Comparison of ENCODE assay signal across 11 mouse cellular contexts in the genomic region with DNA sequence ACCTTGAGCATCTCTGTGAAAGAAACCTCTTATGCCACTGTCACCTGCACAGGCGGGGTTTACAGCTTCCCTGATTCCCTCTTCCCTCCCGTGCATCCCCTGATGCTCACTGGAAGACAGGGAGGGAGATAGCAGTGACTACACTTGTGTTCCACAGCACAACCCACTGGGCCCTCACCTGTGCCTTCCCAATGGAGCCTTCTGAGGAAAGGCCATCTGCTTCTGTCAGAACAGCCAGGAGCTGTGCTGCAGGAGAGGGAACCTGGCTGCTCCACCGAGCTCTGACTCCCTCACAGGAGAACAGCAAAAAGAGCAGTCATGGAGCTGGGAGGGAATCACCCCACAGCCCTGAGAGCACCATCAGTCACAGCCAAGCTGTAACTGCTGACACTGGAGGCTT. TPM values are rescaled to one million over a fixed set of nuclear protein-coding genes. Genes with fewer than 3 reads are reported as not detected.
A peak's percentile ranks its signal among the peaks of the same experiment; 100 is the strongest.
DNase-seq lines count a peak whose midpoint lies in the region; ATAC-seq lines count a peak whose summit lies in the region.
"Had no signal": no experiment of that assay in that cellular context is flagged by ENCODE, and none has a peak within 500 bp of the region (broad histone marks: within the 10 kb centered on the region; RNA-seq: fewer than 3 reads in every experiment).

No protein-coding gene starts in this region.

- H3K4me3 ChIP-seq in limb, embryonic 12.5 days (replicated peaks), result no peak overlapping the region
- no peak overlapping the region for H3K4me3 ChIP-seq in limb, embryonic 10.5 days
- H3K4me3 ChIP-seq in embryonic facial prominence, embryonic 12.5 days, result no peak overlapping the region
- H3K4me3 ChIP-seq in midbrain, embryonic 14.5 days (replicated peaks; ENCODE audit: low read depth, low read length), result 0 out of 2 replicates have a peak overlapping the region, but pooled peaks have one; percentile 3

- H3K9me3 ChIP-seq in limb, embryonic 12.5 days, result no peaks in the 10 kb centered on the region
- no peaks in the 10 kb centered on the region for H3K9me3 ChIP-seq in limb, embryonic 10.5 days (replicated peaks)
- no peaks in the 10 kb centered on the region for H3K9me3 ChIP-seq in embryonic facial prominence, embryonic 12.5 days
- H3K9me3 ChIP-seq in midbrain, embryonic 14.5 days (ENCODE audit: control insufficient read depth, low read length), result no peaks in the 10 kb centered on the region
- H3K9me3 ChIP-seq: embryonic facial prominence, embryonic 15.5 days had no signal

- DNase-seq in cerebellum, adult 11 months, result no peak
- no peak for DNase-seq in limb, embryonic 10.5 days (ENCODE audit: low spot score)
- no peak for DNase-seq in midbrain, embryonic 14.5 days
- no peak for DNase-seq in thymus, postnatal 0 days (ENCODE audit: low spot score)
- DNase-seq in gastrocnemius, postnatal 10 days, result no peak
- DNase-seq: kidney, adult 9 months; thymus, postnatal 25 days had no signal

- H3K36me3 ChIP-seq in limb, embryonic 12.5 days, result peaks cover 31% of the 10 kb centered on the region
- peaks cover 30% of the 10 kb centered on the region for H3K36me3 ChIP-seq in limb, embryonic 10.5 days
- peaks cover 12% of the 10 kb centered on the region for H3K36me3 ChIP-seq in embryonic facial prominence, embryonic 12.5 days
- no peaks in the 10 kb centered on the region for H3K36me3 ChIP-seq in midbrain, embryonic 14.5 days (ENCODE audit: control insufficient read depth, insufficient read depth, low read length)

- H3K4me1 ChIP-seq in limb, embryonic 12.5 days (replicated peaks), result peaks cover 53% of the 10 kb centered on the region
- H3K4me1 ChIP-seq in limb, embryonic 10.5 days, result peaks cover 44% of the 10 kb centered on the region
- peaks cover 37% of the 10 kb centered on the region for H3K4me1 ChIP-seq in embryonic facial prominence, embryonic 12.5 days
- H3K4me1 ChIP-seq in midbrain, embryonic 14.5 days (ENCODE audit: control insufficient read depth, insufficient read depth, low read length), result peaks cover 41% of the 10 kb centered on the region

- H3K27ac ChIP-seq in limb, embryonic 12.5 days, result no peak overlapping the region
- no peak overlapping the region for H3K27ac ChIP-seq in limb, embryonic 10.5 days
- H3K27ac ChIP-seq in embryonic facial prominence, embryonic 12.5 days, result no peak overlapping the region
- no peak overlapping the region for H3K27ac ChIP-seq in midbrain, embryonic 14.5 days (replicated peaks; ENCODE audit: low read depth, low read length)
- H3K27ac ChIP-seq: embryonic facial prominence, embryonic 15.5 days had no signal

- no peak overlapping the region for H3K9ac ChIP-seq in limb, embryonic 12.5 days (replicated peaks)
- no peak overlapping the region for H3K9ac ChIP-seq in embryonic facial prominence, embryonic 12.5 days
- H3K9ac ChIP-seq in midbrain, embryonic 14.5 days (replicated peaks; ENCODE audit: low read length), result peak overlapping the region; percentile 34; the same call in 1 of the 2 replicates
- H3K9ac ChIP-seq: embryonic facial prominence, embryonic 15.5 days had no signal

- 0 out of 2 replicates have a peak, but pooled peaks have one; percentile 9 for ATAC-seq in cerebellum, adult (ENCODE audit: insufficient number of reproducible peaks, low FRiP score, low TSS enrichment)
- ATAC-seq in limb, embryonic 12.5 days (ENCODE audit: insufficient number of reproducible peaks, insufficient read depth, low FRiP score, low TSS enrichment, low read depth), result no peak
- no peak for ATAC-seq in embryonic facial prominence, embryonic 12.5 days (ENCODE audit: insufficient number of reproducible peaks, insufficient read depth, low FRiP score, low TSS enrichment)
- no peak for ATAC-seq in midbrain, embryonic 14.5 days (ENCODE audit: low FRiP score, low TSS enrichment)

- no peaks in the 10 kb centered on the region for H3K27me3 ChIP-seq in limb, embryonic 12.5 days
- no peaks in the 10 kb centered on the region for H3K27me3 ChIP-seq in limb, embryonic 10.5 days (ENCODE audit: low read depth, poor library complexity, severe bottlenecking)
- H3K27me3 ChIP-seq in embryonic facial prominence, embryonic 12.5 days, result no peaks in the 10 kb centered on the region
- H3K27me3 ChIP-seq in midbrain, embryonic 14.5 days (ENCODE audit: control insufficient read depth, insufficient read depth, low read length), result no peaks in the 10 kb centered on the region
- H3K27me3 ChIP-seq: embryonic facial prominence, embryonic 15.5 days had no signal

- 84% methylated on average over 3 of the region's 3 CpGs for WGBS in limb, embryonic 12.5 days
- WGBS in limb, embryonic 10.5 days, result 86% methylated on average over 3 of the region's 3 CpGs
- 66% methylated on average over 3 of the region's 3 CpGs for WGBS in embryonic facial prominence, embryonic 12.5 days
- WGBS in midbrain, embryonic 14.5 days, result 73% methylated on average over 3 of the region's 3 CpGs

- 0 out of 2 replicates have a peak overlapping the region, but pooled peaks have one; percentile 6 for H3K4me2 ChIP-seq in limb, embryonic 12.5 days
- 0 out of 2 replicates have a peak overlapping the region, but pooled peaks have one; percentile 94 for H3K4me2 ChIP-seq in embryonic facial prominence, embryonic 12.5 days (replicated peaks)
- H3K4me2 ChIP-seq in midbrain, embryonic 14.5 days (ENCODE audit: low read length), result peak overlapping the region; percentile 95
- H3K4me2 ChIP-seq: embryonic facial prominence, embryonic 15.5 days had no signal

RNA-seq across cellular contexts. Expression of gene Nsun2, which starts 3.4 kb away (rescaled TPM):
- polyA plus RNA-seq in limb, embryonic 12.5 days (2016; fragmentation: Nextera tagmentation; extraction: Ambion mirVana), result 130 and 131 TPM in 2 replicates
- 172 and 198 TPM in 2 replicates for polyA plus RNA-seq in limb, embryonic 10.5 days (2016; fragmentation: Nextera tagmentation; extraction: Ambion mirVana)
- polyA plus RNA-seq in embryonic facial prominence, embryonic 12.5 days (2016; fragmentation: Nextera tagmentation; extraction: Ambion mirVana), result 124 TPM in 2 replicates
- 57.3 and 82.8 TPM in 2 replicates for polyA plus RNA-seq in midbrain, embryonic 14.5 days (2014; fragmentation: Nextera tagmentation; extraction: Ambion mirVana)
- polyA plus RNA-seq in thymus, postnatal 0 days (2015; fragmentation: Nextera tagmentation; extraction: Ambion mirVana), result 126 and 131 TPM in 2 replicates
- 10 to 100 TPM; 42.8 to 50.4 TPM for total RNA-seq in gastrocnemius, postnatal 10 days (2021)

RNA-seq across cellular contexts. Expression of gene Tent4a, which starts 4.3 kb away (rescaled TPM):
- polyA plus RNA-seq in limb, embryonic 12.5 days (2016; fragmentation: Nextera tagmentation; extraction: Ambion mirVana), result 6.3 and 7.3 TPM in 2 replicates
- 6.0 TPM in 2 replicates for polyA plus RNA-seq in limb, embryonic 10.5 days (2016; fragmentation: Nextera tagmentation; extraction: Ambion mirVana)
- 6.2 and 6.6 TPM in 2 replicates for polyA plus RNA-seq in embryonic facial prominence, embryonic 12.5 days (2016; fragmentation: Nextera tagmentation; extraction: Ambion mirVana)
- polyA plus RNA-seq in midbrain, embryonic 14.5 days (2014; fragmentation: Nextera tagmentation; extraction: Ambion mirVana), result 11.5 TPM in 2 replicates
- 3.7 and 5.4 TPM in 2 replicates for polyA plus RNA-seq in thymus, postnatal 0 days (2015; fragmentation: Nextera tagmentation; extraction: Ambion mirVana)
- total RNA-seq in gastrocnemius, postnatal 10 days (2021), result 10 to 100 TPM; 11.6 to 14.3 TPM

Comparison
In these comparisons a context has a peak if more than half of its experiments do, and no peak if none do; other contexts are left out.
1. H3K4me2 ChIP-seq: peak in every context shown above with its lines; median percentile 95 in midbrain, embryonic 14.5 days; 94 in embryonic facial prominence, embryonic 12.5 days; 6 in limb, embryonic 12.5 days.